Mouse (Mus musculus): Measurements from ENCODE around the gene Rab13.

Rab13 gene

GRCm38 (mm10) chr3:90213377-90213866 is at the start of gene Rab13, which contains the start of gene Rps27:
Gene Rab13, plus strand, starts transcription at chr3:90213695.
Gene Rps27, minus strand, starts transcription at chr3:90213651.
- peak; percentile 91 for DNase-seq

GRCm38 (mm10) chr3:90179566-90179965 is 33.9 kb upstream of the Rab13 start:
- DNase-seq, result no peak

- peak; percentile 36 for DNase-seq
Observed at GRCm38 (mm10) chr3:90183581-90183980, 29.9 kb upstream of the Rab13 start.

- no peak for DNase-seq
Observed at GRCm38 (mm10) chr3:90190859-90191510, 22.5 kb upstream of the Rab13 start.

- no peak for DNase-seq
Observed at GRCm38 (mm10) chr3:90194759-90195158, 18.7 kb upstream of the Rab13 start.

GRCm38 (mm10) chr3:90195644-90196043 is 17.9 kb upstream of the Rab13 start:
- DNase-seq, result no peak

GRCm38 (mm10) chr3:90197548-90197947 is 15.9 kb upstream of the Rab13 start:
- DNase-seq, result no peak

GRCm38 (mm10) chr3:90202884-90203283 is 10.6 kb upstream of the Rab13 start:
- no peak for DNase-seq

- DNase-seq, result no peak
Observed at GRCm38 (mm10) chr3:90203619-90204018, 9.9 kb upstream of the Rab13 start.

- no peak for DNase-seq
Observed at GRCm38 (mm10) chr3:90204582-90204981, 8.9 kb upstream of the Rab13 start.

- no peak for DNase-seq
Observed at GRCm38 (mm10) chr3:90208662-90209061, 4.8 kb upstream of the Rab13 start.

- DNase-seq, result no peak
Observed at GRCm38 (mm10) chr3:90209908-90210566, 3.5 kb upstream of the Rab13 start.

- DNase-seq, result no peak
Observed at GRCm38 (mm10) chr3:90211475-90212398, 1.8 kb upstream of the Rab13 start.

- DNase-seq, result no peak
Observed at GRCm38 (mm10) chr3:90212723-90213122, 772 bp upstream of the Rab13 start.

GRCm38 (mm10) chr3:90213956-90214684 is 625 bp downstream of the Rab13 start:
- DNase-seq, result peak; percentile 44

GRCm38 (mm10) chr3:90215825-90216380 is 2.4 kb downstream of the Rab13 start:
- DNase-seq, result no peak

GRCm38 (mm10) chr3:90220088-90220487 is 6.6 kb downstream of the Rab13 start:
- DNase-seq, result peak; percentile 70

GRCm38 (mm10) chr3:90220531-90220951 is 7.0 kb downstream of the Rab13 start:
- DNase-seq, result peak; percentile 91

GRCm38 (mm10) chr3:90221123-90221522 is 7.6 kb downstream of the Rab13 start:
- no peak for DNase-seq

- no peak for DNase-seq
Observed at GRCm38 (mm10) chr3:90222455-90222854, 9.0 kb downstream of the Rab13 start.

- no peak for DNase-seq
Observed at GRCm38 (mm10) chr3:90222941-90223340, 9.4 kb downstream of the Rab13 start.

- no peak for DNase-seq
Observed at GRCm38 (mm10) chr3:90224331-90224730, 10.8 kb downstream of the Rab13 start.
